Mouse (Mus musculus) heart, embryonic 12.5 days (tissue): Measurements from ENCODE around the gene Asb15. TPM values are rescaled to one million over a fixed set of nuclear protein-coding genes. Genes with fewer than 3 reads are reported as not detected.
A peak's percentile ranks its signal among the peaks of the same experiment; 100 is the strongest.

Experiments used
- ATAC-seq: fragments of 200-750 bp; cut with Nextera tagmentation; 2 replicates; pipeline ENCODE4 v1.8.0; 2017; ENCODE audit warnings: moderate TSS enrichment, moderate library complexity; ENCODE audit not compliant: insufficient number of reproducible peaks, low FRiP score
- H3K27ac ChIP-seq: fragments of 300-500 bp; sonication (generic); 2 replicates; pipeline ENCODE4 v1.5.1; 2016; ENCODE audit warnings: mild to moderate bottlenecking, moderate library complexity; ENCODE audit not compliant: poor library complexity, severe bottlenecking
- H3K27me3 ChIP-seq: fragments of 300-500 bp; sonication (generic); replicated peaks from 2 replicates; pipeline ENCODE4 v1.6.1; 2016; ENCODE audit warnings: mild to moderate bottlenecking, moderate library complexity
- H3K36me3 ChIP-seq: fragments of 300-500 bp; sonication (generic); 2 replicates; pipeline ENCODE4 v1.6.1; 2016; ENCODE audit warnings: mild to moderate bottlenecking, moderate library complexity
- H3K4me1 ChIP-seq: fragments of 300-500 bp; sonication (generic); replicated peaks from 2 replicates; pipeline ENCODE4 v1.6.1; 2016; ENCODE audit warnings: mild to moderate bottlenecking
- H3K4me2 ChIP-seq: fragments of 300-500 bp; sonication (generic); 2 replicates; pipeline ENCODE4 v1.6.1; 2016; ENCODE audit warnings: mild to moderate bottlenecking, moderate library complexity
- H3K4me3 ChIP-seq: fragments of 300-500 bp; sonication (generic); 2 replicates; pipeline ENCODE4 v1.5.1; 2016; ENCODE audit warnings: mild to moderate bottlenecking
- H3K9ac ChIP-seq: fragments of 300-500 bp; sonication (generic); 2 replicates; pipeline ENCODE4 v1.6.1; 2016; ENCODE audit warnings: mild to moderate bottlenecking, moderate library complexity
- H3K9me3 ChIP-seq: fragments of 300-500 bp; sonication (generic); replicated peaks from 2 replicates; pipeline ENCODE4 v1.6.1; 2016; ENCODE audit warnings: mild to moderate bottlenecking, moderate library complexity
- WGBS: fragments of 180-500 bp; shearing (Covaris S2); methylation state at CpG from one replicate; pipeline ENCODE4 v1.1.7; 2016; 5-methylcytosine and 5-hydroxymethylcytosine counted together
- polyA plus RNA-seq: library from polyadenylated mRNA; unstranded; fragments of >200 nt; fragmentation: Nextera tagmentation; extraction: Ambion mirVana; gene quantifications from 2 replicates; pipeline ENCODE4 v1.2.1, GENCODE M21; 2016

The Asb15 gene
- polyA plus RNA-seq, 1 experiment from 2014 or later = not detected

DNA sequence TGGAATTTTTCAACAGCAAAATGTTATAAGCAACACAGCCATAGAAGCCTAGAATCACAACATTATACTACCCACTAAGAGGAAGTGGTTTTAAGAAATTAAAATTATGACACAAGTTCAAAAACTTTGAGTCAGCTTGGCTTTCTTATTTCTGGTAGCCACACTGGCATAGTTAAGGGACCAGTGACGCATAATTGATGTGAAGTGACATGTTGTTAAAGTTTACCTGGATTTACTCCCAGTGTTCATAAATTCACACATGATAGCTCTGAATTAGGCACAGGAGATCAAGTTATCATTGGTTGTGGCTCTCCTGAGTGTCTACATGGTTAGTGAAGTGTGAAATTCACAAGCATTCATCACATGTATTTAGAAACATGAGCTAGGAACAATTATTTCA lies 36.9 kb downstream of the Asb15 start:
- ATAC-seq = no peak
- no peak overlapping the region for H3K4me3 ChIP-seq
- no peak overlapping the region for H3K9ac ChIP-seq
- no peaks in the 10 kb centered on the region for H3K27me3 ChIP-seq
- no peaks in the 10 kb centered on the region for H3K9me3 ChIP-seq
- no peaks in the 10 kb centered on the region for H3K36me3 ChIP-seq
- WGBS = 86% methylated on average over 1 of the region's 1 CpGs
- no peak overlapping the region for H3K4me2 ChIP-seq
- peaks cover 3% of the 10 kb centered on the region; the same call in 1 of the 2 replicates for H3K4me1 ChIP-seq
- H3K27ac ChIP-seq = no peak overlapping the region

DNA sequence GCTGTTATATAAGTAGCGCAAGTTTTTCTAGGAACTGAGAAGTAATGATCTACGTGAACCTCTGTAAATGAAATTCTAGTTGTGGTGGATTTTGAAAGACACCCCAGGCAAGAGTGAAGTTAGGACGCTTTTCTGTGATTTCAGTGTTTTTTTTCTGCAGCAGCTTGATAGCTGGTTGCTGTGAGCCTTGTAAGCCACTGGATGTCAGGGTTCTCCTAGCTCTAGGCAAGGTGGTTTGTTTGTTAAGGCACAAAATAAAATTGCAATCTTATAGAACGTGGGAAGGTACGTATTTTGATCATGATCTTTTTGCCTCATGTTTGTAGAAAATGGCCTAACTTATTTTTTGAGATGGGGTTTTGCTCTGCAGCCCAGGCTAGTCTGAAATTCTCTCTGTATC lies 41.0 kb downstream of the Asb15 start:
- no peak overlapping the region for H3K4me3 ChIP-seq
- no peak overlapping the region for H3K4me2 ChIP-seq
- no peaks in the 10 kb centered on the region for H3K27me3 ChIP-seq
- WGBS = 73% methylated on average over 5 of the region's 5 CpGs
- no peak for ATAC-seq
- H3K4me1 ChIP-seq = peaks cover 7% of the 10 kb centered on the region
- no peaks in the 10 kb centered on the region for H3K36me3 ChIP-seq
- H3K9me3 ChIP-seq = peaks cover 3% of the 10 kb centered on the region; the same call in 1 of the 2 replicates
- no peak overlapping the region for H3K27ac ChIP-seq
- no peak overlapping the region for H3K9ac ChIP-seq

DNA sequence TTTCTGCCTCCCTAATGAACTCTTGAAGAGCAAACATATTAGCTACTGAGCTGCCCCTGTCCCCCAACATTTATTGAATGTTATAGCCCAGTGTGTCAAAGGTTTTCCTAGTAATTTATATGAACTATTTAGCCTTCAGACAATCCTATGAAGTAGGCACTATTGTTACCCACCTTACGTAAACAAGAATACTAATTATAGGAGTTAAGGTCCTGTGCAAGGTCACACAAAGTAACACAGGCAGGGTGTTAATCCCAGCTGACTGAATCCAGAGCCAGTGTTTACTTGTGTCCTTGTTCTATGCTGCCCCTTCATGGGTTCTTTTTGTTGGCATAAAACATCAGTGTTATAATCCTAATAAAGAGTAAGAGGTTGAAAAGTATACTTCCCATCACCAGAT lies 41.8 kb downstream of the Asb15 start:
- WGBS = 49% methylated on average over 1 of the region's 1 CpGs

DNA sequence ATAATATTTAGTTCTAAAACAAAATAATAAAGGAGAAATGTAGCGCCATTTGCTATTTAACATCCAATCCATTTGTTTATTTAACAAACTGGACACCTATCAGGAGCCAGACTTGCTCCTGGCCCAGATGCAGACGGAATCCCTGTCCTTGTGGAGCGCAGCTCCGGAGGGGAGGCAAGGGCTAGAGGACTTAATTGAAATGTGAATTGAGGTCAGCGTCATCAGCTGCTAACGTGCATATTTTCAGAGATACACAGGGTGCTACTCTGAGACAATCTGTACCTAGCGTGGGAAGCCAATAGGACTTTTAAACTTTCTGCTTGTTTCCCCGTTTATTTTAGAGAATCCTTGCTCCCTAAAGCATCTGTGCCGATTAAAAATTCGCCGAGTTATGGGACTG lies 42.3 kb downstream of the Asb15 start:
- 72% methylated on average over 11 of the region's 11 CpGs for WGBS
- ATAC-seq = no peak
- no peaks in the 10 kb centered on the region for H3K36me3 ChIP-seq
- H3K27ac ChIP-seq = no peak overlapping the region
- peaks cover 5% of the 10 kb centered on the region; the same call in 1 of the 2 replicates for H3K9me3 ChIP-seq
- H3K4me2 ChIP-seq = no peak overlapping the region
- H3K9ac ChIP-seq = no peak overlapping the region
- no peak overlapping the region for H3K4me3 ChIP-seq
- H3K27me3 ChIP-seq = no peaks in the 10 kb centered on the region
- peaks cover 7% of the 10 kb centered on the region for H3K4me1 ChIP-seq

More for the DNA sequence above, 41.8 kb downstream of the Asb15 start:
- Histone ChIP-seq H3K9ac (no peak overlapping the region), H3K27me3 (no peaks in the 10 kb centered on the region), H3K9me3 (peaks cover 5% of the 10 kb centered on the region; the same call in 1 of the 2 replicates), H3K4me1 (peaks cover 7% of the 10 kb centered on the region), H3K27ac (no peak overlapping the region), H3K4me3 (no peak overlapping the region), H3K4me2 (no peak overlapping the region), H3K36me3 (no peaks in the 10 kb centered on the region)
- no peak for ATAC-seq

DNA sequence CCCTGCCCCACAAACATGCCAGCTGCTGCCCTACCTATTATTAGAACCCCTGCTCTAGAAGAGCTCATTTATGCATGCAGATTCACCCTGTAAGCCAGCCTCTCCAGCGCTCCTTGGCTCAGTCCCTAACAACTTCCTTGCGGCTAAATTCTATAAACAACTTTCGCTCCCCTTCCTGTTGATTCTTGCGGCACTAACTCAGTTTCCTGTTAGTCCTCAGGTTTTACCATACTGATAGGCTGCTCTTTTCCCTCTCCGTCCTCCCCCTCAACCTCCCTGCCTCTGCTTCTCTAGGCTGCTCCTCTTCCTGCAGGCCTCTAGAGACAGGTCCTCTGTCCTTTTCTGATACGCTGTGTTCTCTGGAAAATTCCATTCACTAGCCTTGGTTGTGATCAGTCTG lies 43.2 kb downstream of the Asb15 start:
- Histone ChIP-seq H3K27ac (peak overlapping the region; percentile 18; the same call in 1 of the 2 replicates), H3K4me3 (no peak overlapping the region), H3K4me1 (peaks cover 7% of the 10 kb centered on the region), H3K9me3 (peaks cover 5% of the 10 kb centered on the region; the same call in 1 of the 2 replicates), H3K27me3 (no peaks in the 10 kb centered on the region), H3K9ac (no peak overlapping the region), H3K4me2 (no peak overlapping the region), H3K36me3 (no peaks in the 10 kb centered on the region)
- no peak for ATAC-seq
- 54% methylated on average over 6 of the region's 6 CpGs for WGBS

DNA sequence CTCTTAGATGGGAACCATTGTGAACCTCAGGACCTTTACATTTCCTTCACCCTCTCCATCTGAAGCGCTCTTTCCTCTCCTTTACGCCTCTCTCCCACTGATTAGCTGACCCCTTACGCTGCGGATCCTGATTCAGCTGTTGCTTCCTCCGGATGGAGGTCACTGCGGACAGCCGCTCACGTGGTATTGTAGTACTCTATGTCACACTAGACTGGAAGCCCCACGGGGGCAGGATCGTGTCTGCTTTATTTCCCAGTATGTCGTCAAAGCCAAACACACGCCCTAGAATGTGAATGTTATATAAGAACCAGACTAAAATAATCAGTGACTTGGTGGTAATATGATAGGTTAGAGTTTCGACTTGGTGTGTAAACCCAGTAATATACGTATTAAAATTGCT lies 44.5 kb downstream of the Asb15 start:
- no peaks in the 10 kb centered on the region for H3K27me3 ChIP-seq
- ATAC-seq = no peak
- peaks cover 5% of the 10 kb centered on the region; the same call in 1 of the 2 replicates for H3K9me3 ChIP-seq
- H3K27ac ChIP-seq = no peak overlapping the region
- no peak overlapping the region for H3K4me3 ChIP-seq
- no peak overlapping the region for H3K4me2 ChIP-seq
- H3K9ac ChIP-seq = no peak overlapping the region
- H3K36me3 ChIP-seq = no peaks in the 10 kb centered on the region
- 81% methylated on average over 14 of the region's 14 CpGs for WGBS
- peaks cover 7% of the 10 kb centered on the region for H3K4me1 ChIP-seq

DNA sequence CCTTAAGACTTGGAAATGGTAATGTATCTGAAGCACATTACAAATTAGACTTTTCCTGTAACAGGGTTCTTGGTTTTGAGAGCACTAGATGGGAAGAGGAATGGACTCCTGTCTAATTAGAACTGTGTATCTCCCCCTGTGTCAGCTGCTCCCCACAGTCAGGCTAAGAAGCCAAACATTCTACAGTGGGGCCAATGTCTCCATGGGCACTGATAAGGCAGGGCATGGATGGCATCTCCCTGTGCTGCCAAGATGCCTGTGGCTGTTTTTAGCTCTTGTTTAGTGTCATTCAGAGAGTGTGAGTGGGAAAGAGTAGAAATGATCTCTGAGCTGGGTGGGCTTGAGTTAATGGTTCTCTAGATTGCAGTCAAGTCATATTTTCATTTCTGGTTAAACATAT lies 45.4 kb downstream of the Asb15 start:
- ATAC-seq = no peak
- no peaks in the 10 kb centered on the region for H3K36me3 ChIP-seq
- H3K4me3 ChIP-seq = no peak overlapping the region
- no peak overlapping the region for H3K4me2 ChIP-seq
- no peak overlapping the region for H3K27ac ChIP-seq
- no peaks in the 10 kb centered on the region for H3K27me3 ChIP-seq
- peaks cover 5% of the 10 kb centered on the region; the same call in 1 of the 2 replicates for H3K9me3 ChIP-seq
- H3K4me1 ChIP-seq = peaks cover 7% of the 10 kb centered on the region
- no peak overlapping the region for H3K9ac ChIP-seq

DNA sequence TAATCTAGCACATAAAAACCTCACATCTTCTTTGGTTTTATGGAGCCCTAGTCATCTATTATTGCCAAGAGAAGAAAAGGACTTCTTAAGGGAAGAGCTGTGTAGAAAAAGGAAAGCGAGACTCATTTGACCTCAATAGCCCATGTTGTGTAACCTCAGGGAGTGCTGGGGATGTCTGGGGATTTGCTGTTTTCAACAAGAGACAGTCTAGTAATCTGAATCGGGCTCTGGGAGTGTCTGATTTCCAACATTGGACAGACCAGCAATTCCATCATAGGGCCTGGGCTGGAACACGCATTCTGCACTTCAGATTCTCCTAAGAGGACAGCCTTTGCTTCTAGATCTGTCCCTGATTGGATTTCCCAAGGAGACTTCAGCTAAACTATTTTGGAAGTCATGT lies 55.5 kb downstream of the Asb15 start:
- no peak overlapping the region for H3K4me3 ChIP-seq
- no peak for ATAC-seq
- H3K4me1 ChIP-seq = peaks cover 26% of the 10 kb centered on the region
- H3K36me3 ChIP-seq = no peaks in the 10 kb centered on the region
- no peak overlapping the region for H3K27ac ChIP-seq
- 0 out of 2 replicates have a peak, but pooled peaks cover 2% of the 10 kb centered on the region for H3K9me3 ChIP-seq
- WGBS = 70% methylated on average over 3 of the region's 3 CpGs
- no peak overlapping the region for H3K4me2 ChIP-seq
- no peak overlapping the region for H3K9ac ChIP-seq
- no peaks in the 10 kb centered on the region for H3K27me3 ChIP-seq

DNA sequence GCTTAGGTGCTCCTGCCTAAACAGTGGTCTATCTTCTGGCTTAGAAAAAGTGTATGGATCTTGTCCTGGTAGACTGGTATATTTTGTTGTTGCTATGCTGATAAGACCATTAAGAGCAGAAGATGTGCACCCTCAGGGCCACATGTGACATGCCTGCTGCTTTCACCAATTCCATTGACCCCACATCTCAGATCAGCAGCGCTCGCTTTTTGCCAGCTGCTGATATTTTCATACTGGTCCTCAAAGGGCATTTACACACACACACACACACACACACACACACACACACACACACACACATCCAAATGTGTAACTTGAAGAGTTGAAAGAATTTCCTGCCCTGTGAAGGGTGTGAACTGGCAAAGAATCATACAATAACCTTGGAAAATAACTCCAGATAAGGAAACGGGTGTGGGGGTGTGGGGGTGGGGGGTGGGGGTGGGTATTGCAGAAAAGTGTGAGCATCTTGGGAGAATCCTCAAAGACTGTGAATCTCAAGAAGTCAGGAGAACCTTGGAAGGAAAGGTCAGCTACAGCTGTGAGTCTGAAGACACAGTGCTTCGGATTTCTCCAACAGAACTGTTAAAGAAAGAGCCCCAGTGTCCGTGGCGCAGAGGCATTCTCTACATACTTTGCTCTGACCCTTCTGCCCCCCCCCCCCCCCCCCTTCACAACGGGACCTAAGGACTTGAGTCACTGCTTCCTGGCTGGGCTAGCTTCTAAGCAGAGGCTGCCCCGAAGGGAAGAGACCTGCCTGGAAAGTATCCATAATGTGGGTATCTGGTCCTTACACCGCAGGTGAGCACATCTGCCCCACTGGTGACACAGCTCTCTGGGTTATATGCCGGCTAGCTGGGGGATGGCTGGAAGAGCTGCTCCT lies 57.7 kb downstream of the Asb15 start:
- Histone ChIP-seq H3K36me3 (no peaks in the 10 kb centered on the region), H3K27me3 (no peaks in the 10 kb centered on the region), H3K9ac (no peak overlapping the region; the same call in 1 of the 2 replicates), H3K9me3 (0 out of 2 replicates have a peak, but pooled peaks cover 2% of the 10 kb centered on the region), H3K4me3 (no peak overlapping the region), H3K27ac (peak overlapping the region; percentile 74), H3K4me2 (peak overlapping the region; percentile 36), H3K4me1 (peaks cover 29% of the 10 kb centered on the region)
- ATAC-seq = peak; percentile 51
- 22% methylated on average over 10 of the region's 10 CpGs for WGBS

DNA sequence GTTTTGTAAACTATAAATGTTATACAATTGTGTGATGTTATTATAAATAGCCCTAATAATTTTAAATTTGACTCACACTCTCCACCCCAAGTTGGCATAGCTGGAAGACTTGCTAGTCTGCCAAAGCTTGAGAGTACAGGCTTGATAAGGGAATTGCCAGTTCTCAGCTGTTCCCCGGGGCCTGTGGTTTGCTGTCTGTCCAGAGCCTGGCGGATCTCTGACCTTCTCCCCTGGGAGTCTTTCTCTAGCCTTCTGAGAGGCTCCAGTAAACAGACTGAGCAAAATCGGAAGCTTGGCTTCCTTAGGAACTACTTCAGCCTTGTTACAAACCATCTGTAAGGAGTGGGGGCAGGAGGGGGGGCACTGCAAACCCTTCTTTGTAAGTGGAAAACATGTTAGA lies 58.9 kb downstream of the Asb15 start:
- no peak overlapping the region; the same call in 1 of the 2 replicates for H3K9ac ChIP-seq

DNA sequence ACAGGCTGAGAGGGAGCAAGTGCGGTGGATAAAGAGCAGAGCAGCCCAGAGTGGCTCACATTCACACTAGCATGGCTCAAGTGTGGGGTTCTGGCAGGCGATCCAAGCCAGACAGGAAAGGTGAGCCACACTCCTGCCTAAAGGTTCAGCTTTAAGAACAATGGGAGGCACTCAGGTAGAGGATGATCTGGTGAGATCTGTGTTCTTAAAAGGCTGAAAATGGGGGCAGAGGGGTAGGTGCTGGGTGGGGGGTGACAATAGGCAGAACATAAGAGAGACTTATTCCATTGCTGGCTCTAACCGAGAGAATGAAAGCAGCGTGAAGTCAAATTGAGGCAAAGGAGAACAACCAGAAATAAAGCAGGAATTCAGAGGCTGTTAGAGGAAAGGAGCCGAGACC lies 62.3 kb downstream of the Asb15 start:
- H3K4me1 ChIP-seq = peaks cover 24% of the 10 kb centered on the region
- no peak for ATAC-seq
- H3K9me3 ChIP-seq = no peaks in the 10 kb centered on the region
- no peak overlapping the region for H3K4me2 ChIP-seq
- H3K4me3 ChIP-seq = no peak overlapping the region
- H3K36me3 ChIP-seq = no peaks in the 10 kb centered on the region
- no peak overlapping the region for H3K9ac ChIP-seq
- no peak overlapping the region for H3K27ac ChIP-seq
- no peaks in the 10 kb centered on the region for H3K27me3 ChIP-seq
- WGBS = 76% methylated on average over 5 of the region's 5 CpGs

More for the DNA sequence above, 58.9 kb downstream of the Asb15 start:
- ATAC-seq = peak; percentile 51; the same call in 1 of the 2 replicates
- Histone ChIP-seq H3K4me2 (0 out of 2 replicates have a peak overlapping the region, but pooled peaks have one; percentile 18), H3K27me3 (no peaks in the 10 kb centered on the region), H3K9me3 (no peaks in the 10 kb centered on the region), H3K4me1 (peaks cover 29% of the 10 kb centered on the region), H3K27ac (peak overlapping the region; percentile 84), H3K4me3 (no peak overlapping the region), H3K36me3 (no peaks in the 10 kb centered on the region)
- 9% methylated on average over 3 of the region's 3 CpGs for WGBS
